Mouse (Mus musculus) layer of hippocampus, postnatal 25 days (tissue): ENCODE data around the gene Cabp4. TPM values are rescaled to one million over a fixed set of nuclear protein-coding genes. Genes with fewer than 3 reads are reported as not detected.
"Not testable (repeated sequence)": the region's sequence is repeated elsewhere in the genome, so short reads cannot be mapped to it uniquely, and the experiment has no call there.

Source experiments
- DNase-seq, 2 experiments: peaks; one replicate each; pipeline ENCODE4 v3.0.0; 2022; ENCODE audit warnings: mixed read lengths in 2 of 2, low spot score in 1 of 2; ENCODE audit errors: extremely low spot score in 1 of 2
- total RNA-seq, 2 experiments: library from RNA; stranded (reverse); gene quantifications; 2 replicates each; pipeline ENCODE4 v1.2.3; 2021

Gene Cabp4
- total RNA-seq, 2 experiments from 2014 or later = 0.20 TPM; not detected in 1

- DNase-seq = no peak
Measured at GRCm38 (mm10) chr19:4148819-4149218, 5.0 kb upstream of the Cabp4 start.

GRCm38 (mm10) chr19:4148491-4148806 is 4.6 kb upstream of the Cabp4 start, which contains the start of gene Coro1b:
Gene Coro1b (plus strand): TSS chr19:4148619.
- DNase-seq = peak; percentile 92 to 93

- DNase-seq = no peak
Measured at GRCm38 (mm10) chr19:4147782-4148490, 4.1 kb upstream of the Cabp4 start.

GRCm38 (mm10) chr19:4147022-4147405 is 3.2 kb upstream of the Cabp4 start:
- no peak for DNase-seq

GRCm38 (mm10) chr19:4146366-4147021 is 2.7 kb upstream of the Cabp4 start:
- DNase-seq = no peak

- DNase-seq = no peak
Measured at GRCm38 (mm10) chr19:4145936-4146335, 2.1 kb upstream of the Cabp4 start.

- DNase-seq = no peak
Measured at GRCm38 (mm10) chr19:4144550-4145498, 991 bp upstream of the Cabp4 start.

GRCm38 (mm10) chr19:4142416-4143173 is 1.2 kb downstream of the Cabp4 start:
- no peak for DNase-seq

GRCm38 (mm10) chr19:4140147-4140546 is 3.7 kb downstream of the Cabp4 start:
- no peak for DNase-seq

GRCm38 (mm10) chr19:4139446-4139845 is 4.4 kb downstream of the Cabp4 start, which contains the start of gene Gpr152:
Gene Gpr152 (plus strand): TSS chr19:4139787.
- no peak for DNase-seq

- DNase-seq = no peak
Measured at GRCm38 (mm10) chr19:4137913-4138312, 5.9 kb downstream of the Cabp4 start.

GRCm38 (mm10) chr19:4136463-4136862 is 7.4 kb downstream of the Cabp4 start:
- no peak for DNase-seq

- not testable (repeated sequence) for DNase-seq
Measured at GRCm38 (mm10) chr19:4135963-4136345, 7.9 kb downstream of the Cabp4 start.

GRCm38 (mm10) chr19:4135229-4135962 is 8.4 kb downstream of the Cabp4 start:
- not testable (repeated sequence) for DNase-seq

GRCm38 (mm10) chr19:4134354-4134753 is 9.5 kb downstream of the Cabp4 start:
- no peak for DNase-seq

GRCm38 (mm10) chr19:4131768-4132167 is 12.1 kb downstream of the Cabp4 start:
- DNase-seq = no peak

GRCm38 (mm10) chr19:4131075-4131474 is 12.8 kb downstream of the Cabp4 start:
- no peak for DNase-seq

GRCm38 (mm10) chr19:4130106-4130505 is 13.7 kb downstream of the Cabp4 start:
- no peak for DNase-seq

GRCm38 (mm10) chr19:4129462-4129861 is 14.4 kb downstream of the Cabp4 start:
- no peak for DNase-seq
